Mouse (Mus musculus) limb, embryonic 14.5 days (tissue): ENCODE measurements at regions not wholly inside any gene's neighbourhood (a gene's known extent, or its start where the extent isn't known, plus 50 kb on each side); places are given as distances from the start of the nearest gene placed in this dataset.

Experiments
- ATAC-seq: fragments of 200-750 bp; cut with Nextera tagmentation; 2 replicates; pipeline ENCODE4 v1.8.0; 2017; ENCODE audit warnings: low read depth, moderate number of reproducible peaks, moderate TSS enrichment; ENCODE audit not compliant: low FRiP score
- DNase-seq: peaks from one replicate; pipeline ENCODE4 v3.0.0-alpha.2; 2015; ENCODE audit warnings: low spot score
- H3K27ac ChIP-seq: fragments of 300-500 bp; sonication (generic); replicated peaks from 2 replicates; pipeline ENCODE4 v1.5.1; 2014; ENCODE audit warnings: low read depth, mild to moderate bottlenecking, low read length, moderate library complexity, mixed read lengths
- H3K27me3 ChIP-seq: fragments of 300-500 bp; sonication (generic); 2 replicates; pipeline ENCODE4 v1.6.1; 2014; ENCODE audit warnings: low read length, mixed read lengths; ENCODE audit not compliant: control insufficient read depth, insufficient read depth
- H3K36me3 ChIP-seq: fragments of 300-500 bp; sonication (generic); 2 replicates; pipeline ENCODE4 v1.6.1; 2014; ENCODE audit warnings: mild to moderate bottlenecking, low read length, moderate library complexity, mixed read lengths; ENCODE audit not compliant: control insufficient read depth, insufficient read depth
- H3K4me1 ChIP-seq: fragments of 300-500 bp; sonication (generic); 2 replicates; pipeline ENCODE4 v1.6.1; 2014; ENCODE audit warnings: antibody characterized with exemption, low read length, mixed read lengths; ENCODE audit not compliant: control insufficient read depth, insufficient read depth
- H3K4me2 ChIP-seq: fragments of 300-500 bp; sonication (generic); replicated peaks from 2 replicates; pipeline ENCODE4 v1.6.1; 2014; ENCODE audit warnings: low read depth, mild to moderate bottlenecking, low read length, moderate library complexity; ENCODE audit not compliant: severe bottlenecking
- H3K4me3 ChIP-seq: fragments of 300-500 bp; sonication (generic); replicated peaks from 2 replicates; pipeline ENCODE4 v1.5.1; 2014; ENCODE audit warnings: low read length
- H3K9ac ChIP-seq: fragments of 300-500 bp; sonication (generic); 2 replicates; pipeline ENCODE4 v1.6.1; 2014; ENCODE audit warnings: mild to moderate bottlenecking, low read depth, low read length, moderate library complexity; ENCODE audit not compliant: severe bottlenecking
- H3K9me3 ChIP-seq: fragments of 300-500 bp; sonication (generic); 2 replicates; pipeline ENCODE4 v1.6.1; 2016; ENCODE audit warnings: low read length; ENCODE audit not compliant: control insufficient read depth
- POLR2A ChIP-seq: fragments of 200-500 bp; IDR thresholded peaks from 2 replicates; pipeline ENCODE4 v1.8.0; 2012; ENCODE audit warnings: inconsistent platforms, mild to moderate bottlenecking, moderate library complexity, borderline replicate concordance; ENCODE audit not compliant: insufficient read depth, insufficient read length; ENCODE audit errors: extremely low read depth
- WGBS: fragments of 180-500 bp; shearing (Covaris S2); extraction: QIAGEN DNeasy Blood & Tissue Kit; methylation state at CpG from one replicate; pipeline ENCODE4 v1.1.7; 2014; 5-methylcytosine and 5-hydroxymethylcytosine counted together

DNA sequence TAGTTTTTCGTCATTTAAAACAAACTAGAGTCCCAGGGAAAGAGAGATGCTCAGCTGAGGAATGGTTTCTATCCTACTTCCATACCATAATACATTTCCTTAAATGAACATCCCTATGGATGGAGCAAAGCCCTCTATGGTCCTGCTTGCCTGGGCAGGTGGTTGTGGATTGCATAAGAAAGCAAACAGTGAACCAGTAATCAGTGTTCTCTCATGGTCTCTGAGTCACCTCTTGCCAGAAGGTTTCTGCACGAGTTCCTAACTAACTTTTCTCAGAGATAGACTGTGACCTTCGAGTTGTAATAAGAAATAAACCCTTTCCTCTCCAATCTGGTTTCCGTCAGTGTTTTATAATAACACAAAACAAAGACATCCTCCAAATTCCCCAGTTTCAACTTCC is 62.9 kb upstream of the Bet1 start:
- H3K27me3 ChIP-seq: no peaks in the 10 kb centered on the region
- H3K36me3 ChIP-seq: no peaks in the 10 kb centered on the region
- H3K4me3 ChIP-seq: no peak overlapping the region
- H3K4me1 ChIP-seq: no peaks in the 10 kb centered on the region
- H3K9ac ChIP-seq: no peak overlapping the region
- H3K27ac ChIP-seq: no peak overlapping the region
- no peaks in the 10 kb centered on the region for H3K9me3 ChIP-seq
- DNase-seq (no peak), ATAC-seq (no peak)
- TF ChIP-seq POLR2A: no peak
- no peak overlapping the region for H3K4me2 ChIP-seq
- WGBS: 70% methylated on average over 4 of the region's 4 CpGs

DNA sequence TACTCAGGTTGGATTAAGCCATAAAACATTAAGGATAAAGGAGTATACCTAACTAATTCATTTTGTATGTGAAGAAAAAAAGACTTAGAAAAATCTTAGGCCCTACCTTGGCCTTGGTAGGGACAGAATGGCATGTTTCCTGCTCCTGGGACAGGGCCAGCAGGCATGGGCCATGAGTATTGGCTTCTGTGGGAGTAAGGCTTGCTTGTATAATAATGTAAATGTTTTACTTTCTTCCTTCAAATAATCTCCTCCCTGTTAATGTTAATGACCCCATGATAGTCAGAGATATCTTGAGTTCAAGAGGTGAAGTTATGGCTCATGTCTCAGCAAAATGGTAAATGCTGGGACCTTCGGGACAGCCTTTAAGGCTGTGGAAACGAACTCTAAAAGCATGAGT is 71.5 kb upstream of the Bet1 start:
- TF ChIP-seq POLR2A: no peak
- Histone ChIP-seq H3K27ac (no peak overlapping the region), H3K4me2 (no peak overlapping the region), H3K36me3 (no peaks in the 10 kb centered on the region), H3K27me3 (no peaks in the 10 kb centered on the region), H3K9ac (no peak overlapping the region), H3K9me3 (no peaks in the 10 kb centered on the region), H3K4me3 (no peak overlapping the region), H3K4me1 (no peaks in the 10 kb centered on the region)
- no peak for ATAC-seq
- 82% methylated on average over 2 of the region's 2 CpGs for WGBS
- DNase-seq: no peak

DNA sequence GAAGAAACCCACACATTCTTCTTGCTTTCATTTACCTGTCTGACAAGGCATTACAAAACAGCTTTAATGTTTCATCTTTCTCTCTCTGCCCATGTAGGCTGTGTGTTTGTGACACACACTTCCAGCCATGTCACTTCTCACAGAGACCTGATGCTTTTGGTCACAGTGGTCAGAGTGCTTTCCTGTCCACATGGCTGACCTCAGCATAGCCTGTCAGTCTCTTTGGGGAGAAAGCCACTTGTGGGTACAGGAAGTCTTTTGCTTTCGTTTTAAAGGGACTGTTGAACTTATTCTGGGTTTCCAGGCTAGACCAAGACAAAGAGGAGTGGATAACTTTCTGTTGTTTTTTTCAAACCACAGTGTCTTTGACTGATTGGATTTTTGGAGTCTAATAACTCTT is 77.0 kb upstream of the Bet1 start:
- 67% methylated on average over 1 of the region's 1 CpGs for WGBS
- H3K27me3 ChIP-seq: no peaks in the 10 kb centered on the region
- no peak overlapping the region for H3K9ac ChIP-seq
- H3K9me3 ChIP-seq: no peaks in the 10 kb centered on the region
- no peak for DNase-seq
- no peak overlapping the region for H3K4me2 ChIP-seq
- no peak overlapping the region for H3K27ac ChIP-seq
- no peak overlapping the region for H3K4me3 ChIP-seq
- H3K36me3 ChIP-seq: no peaks in the 10 kb centered on the region
- TF ChIP-seq POLR2A: no peak
- H3K4me1 ChIP-seq: no peaks in the 10 kb centered on the region
- ATAC-seq: no peak

DNA sequence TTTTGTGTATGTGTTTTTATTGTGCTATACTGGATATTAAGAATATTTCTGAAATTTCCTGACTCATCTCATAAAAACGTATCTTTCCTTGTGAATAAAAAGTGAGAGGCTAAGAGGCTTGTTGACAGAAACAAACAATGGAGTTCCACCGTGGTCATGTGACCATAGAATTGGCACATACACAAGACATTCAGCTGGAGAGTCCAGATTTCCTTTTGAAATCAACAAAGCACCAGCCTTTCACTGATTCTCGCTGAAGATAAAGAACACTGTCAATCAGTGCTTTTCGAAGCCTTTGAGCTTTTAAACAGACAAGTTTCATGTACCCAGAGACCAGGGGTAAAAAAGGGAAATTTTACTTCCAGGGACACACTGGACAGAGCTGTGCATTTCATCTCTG is 80.3 kb upstream of the Bet1 start:
- Histone ChIP-seq H3K9me3 (no peaks in the 10 kb centered on the region), H3K4me1 (no peaks in the 10 kb centered on the region), H3K4me3 (no peak overlapping the region), H3K4me2 (no peak overlapping the region), H3K27me3 (no peaks in the 10 kb centered on the region), H3K36me3 (no peaks in the 10 kb centered on the region), H3K27ac (no peak overlapping the region), H3K9ac (no peak overlapping the region)
- ATAC-seq (no peak), DNase-seq (no peak)
- TF ChIP-seq POLR2A: no peak
- WGBS: 75% methylated on average over 4 of the region's 4 CpGs

DNA sequence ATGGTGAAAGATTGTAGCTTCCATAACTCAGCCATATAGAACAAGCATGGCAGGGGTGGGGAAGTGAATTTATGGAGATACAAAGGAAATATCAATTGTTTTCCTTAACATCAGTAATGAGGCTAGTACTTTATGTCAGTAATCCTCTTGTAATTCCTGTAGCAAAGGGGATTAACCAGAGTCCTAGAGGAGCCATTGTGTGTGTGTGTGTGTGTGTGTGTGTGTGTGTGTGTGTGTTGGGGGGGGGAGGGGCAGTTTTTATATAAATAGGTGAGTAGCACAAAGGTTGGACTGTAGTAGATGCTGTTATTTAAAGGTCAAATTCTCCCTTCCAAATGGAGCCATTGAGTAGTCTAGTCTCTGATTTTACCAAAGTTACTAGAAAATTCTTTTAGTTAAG is 81.0 kb upstream of the Bet1 start:
- no peaks in the 10 kb centered on the region for H3K9me3 ChIP-seq
- H3K9ac ChIP-seq: no peak overlapping the region
- H3K27me3 ChIP-seq: no peaks in the 10 kb centered on the region
- H3K36me3 ChIP-seq: no peaks in the 10 kb centered on the region
- DNase-seq: no peak
- no peak overlapping the region for H3K4me2 ChIP-seq
- TF ChIP-seq POLR2A: no peak
- H3K4me3 ChIP-seq: no peak overlapping the region
- no peaks in the 10 kb centered on the region for H3K4me1 ChIP-seq
- ATAC-seq: no peak
- no peak overlapping the region for H3K27ac ChIP-seq

DNA sequence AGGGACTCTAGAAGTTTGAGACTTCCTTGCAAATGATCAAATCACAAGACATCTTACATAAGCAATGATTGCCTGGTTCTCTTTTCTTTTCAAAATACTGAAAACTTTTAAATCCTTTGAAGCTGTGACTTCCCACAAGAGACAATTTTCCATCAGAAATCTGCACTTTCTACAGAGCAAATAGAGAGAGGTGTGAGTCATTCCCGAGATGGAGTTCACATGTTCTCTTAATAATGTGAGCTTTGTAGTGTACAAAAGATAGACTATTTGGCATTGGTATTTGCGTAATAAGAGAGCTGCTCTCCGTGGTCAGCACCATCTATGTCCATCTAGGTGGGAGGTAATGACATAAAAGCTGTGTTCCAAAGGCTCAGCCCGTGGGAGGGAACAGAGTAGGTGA is 84.8 kb upstream of the Bet1 start:
- Histone ChIP-seq H3K4me1 (no peaks in the 10 kb centered on the region), H3K27me3 (no peaks in the 10 kb centered on the region), H3K36me3 (no peaks in the 10 kb centered on the region), H3K9me3 (no peaks in the 10 kb centered on the region), H3K9ac (no peak overlapping the region), H3K4me3 (no peak overlapping the region), H3K4me2 (no peak overlapping the region), H3K27ac (no peak overlapping the region)
- WGBS: 56% methylated on average over 4 of the region's 4 CpGs
- TF ChIP-seq POLR2A: no peak
- DNase-seq (no peak), ATAC-seq (no peak)
